Mouse (Mus musculus): ENCODE data around the gene Olfr745.

Gene Olfr745

DNA sequence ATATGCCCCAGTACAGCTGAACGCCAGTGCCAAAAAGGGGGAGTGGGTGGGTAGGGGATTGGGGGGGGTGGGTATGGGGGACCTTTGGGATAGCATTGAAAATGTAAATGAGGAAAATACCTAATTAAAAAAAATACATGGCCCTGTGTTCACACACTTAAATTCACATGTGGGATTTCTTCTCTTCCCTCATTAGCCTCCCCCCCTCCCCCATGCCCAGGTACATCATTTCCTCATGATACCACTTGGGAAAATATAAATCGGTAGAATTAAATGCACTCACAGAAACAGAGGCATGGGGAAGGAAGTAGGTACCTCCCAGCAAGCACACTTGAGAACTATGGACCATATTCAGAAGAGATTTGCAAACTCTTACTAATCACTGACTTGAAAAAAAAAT, at the start of gene Olfr745:
TSS of gene Olfr745 (plus strand) at position 301 of the 400 bp plus-strand sequence.
- no peak for DNase-seq (ENCODE audit: low read depth, low spot score)

DNA sequence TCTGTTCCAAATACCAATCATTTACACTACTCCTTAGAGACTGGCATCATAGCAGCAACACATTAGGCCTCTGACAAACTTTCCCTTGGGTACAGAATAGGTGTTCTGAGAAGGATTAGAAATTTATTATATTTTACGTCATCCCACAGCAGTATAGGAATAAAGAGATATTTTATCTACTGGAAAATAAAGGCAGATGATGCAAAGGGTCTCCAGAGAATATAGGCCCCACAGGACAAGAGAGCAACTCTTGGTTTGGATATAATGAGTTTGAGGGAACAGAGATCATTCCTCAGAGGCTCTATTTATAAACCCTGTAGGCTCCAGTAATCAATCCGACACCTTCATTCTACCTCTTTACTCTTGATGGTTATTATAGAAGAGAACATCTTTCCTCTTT, 24.6 kb upstream of the Olfr745 start, which contains the start of gene Olfr744:
TSS of gene Olfr744 (plus strand) at position 301 of the 400 bp plus-strand sequence.
- DNase-seq (ENCODE audit: low read depth, low spot score) = no peak

DNA sequence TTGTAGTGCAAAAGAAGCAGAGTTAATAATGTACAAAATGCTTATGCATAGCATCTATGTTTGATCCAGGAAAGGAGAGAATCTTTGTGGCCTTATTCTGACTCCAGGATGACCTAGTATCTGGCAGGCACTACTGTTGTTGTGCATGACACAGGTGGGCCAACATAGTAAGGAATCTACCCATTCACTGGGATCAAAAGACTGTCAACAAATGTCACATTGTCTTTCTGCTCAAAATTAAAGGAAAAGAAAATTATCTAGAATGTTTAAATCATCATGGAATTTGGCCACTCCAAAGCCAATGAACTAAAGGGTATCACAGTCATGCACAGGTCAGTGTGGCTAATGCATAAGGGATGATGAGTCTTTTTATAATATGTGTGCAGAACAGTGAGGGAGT, 7.6 kb downstream of the Olfr745 start, which contains the start of gene Olfr746:
TSS of gene Olfr746 (plus strand) at position 301 of the 400 bp plus-strand sequence.
- no peak for DNase-seq (ENCODE audit: low read depth, low spot score)

DNA sequence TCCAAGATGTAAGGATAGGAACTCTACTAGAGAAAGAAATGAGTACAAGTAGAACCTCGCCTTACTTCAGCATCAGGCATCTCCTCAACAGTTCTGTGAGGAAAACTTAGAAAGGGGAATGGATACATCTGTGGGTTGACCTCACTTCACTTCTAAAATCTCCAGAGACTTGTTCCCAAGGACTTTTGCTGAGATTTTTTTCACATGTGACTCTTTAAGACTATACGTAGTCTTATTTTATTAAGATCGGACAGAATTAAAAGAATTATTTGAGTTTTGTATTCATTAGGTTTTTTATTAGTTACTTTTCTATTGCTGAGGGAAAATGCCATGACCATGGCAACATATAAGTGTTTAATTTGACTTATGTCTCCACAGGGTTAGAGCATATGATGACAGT, 53.9 kb downstream of the Olfr745 start, which contains the start of gene Olfr747:
TSS of gene Olfr747 (minus strand) at position 101 of the 400 bp plus-strand sequence.
- no peak for DNase-seq (ENCODE audit: low read depth, low spot score)

Measured in c-Kit-negative CD71-positive TER-119-positive erythroid progenitor cells, embryonic 14.5 days (primary cell).